Mouse (Mus musculus) hindbrain, embryonic 14.5 days (tissue): Measurements from ENCODE around the gene Mmrn2. TPM values are rescaled to one million over a fixed set of nuclear protein-coding genes. Genes with fewer than 3 reads are reported as not detected.

ENCODE experiments used
- ATAC-seq: fragments of 200-750 bp; cut with Nextera tagmentation; 2 replicates; pipeline ENCODE4 v1.8.0; 2017; ENCODE audit warnings: moderate number of reproducible peaks, mild to moderate bottlenecking, moderate TSS enrichment, moderate library complexity; ENCODE audit not compliant: low FRiP score
- DNase-seq: peaks from one replicate; pipeline ENCODE4 v3.0.0-alpha.2; 2015; ENCODE audit warnings: low spot score
- H3K27ac ChIP-seq: fragments of 300-500 bp; sonication (generic); 2 replicates; pipeline ENCODE4 v1.5.1; 2014; ENCODE audit warnings: mild to moderate bottlenecking, moderate library complexity
- H3K27me3 ChIP-seq: fragments of 300-500 bp; sonication (generic); 2 replicates; pipeline ENCODE4 v1.6.1; 2014; ENCODE audit warnings: mild to moderate bottlenecking, low read length, mixed read lengths; ENCODE audit not compliant: control insufficient read depth, insufficient read depth
- H3K36me3 ChIP-seq: fragments of 300-500 bp; sonication (generic); replicated peaks from 2 replicates; pipeline ENCODE4 v1.6.1; 2014; ENCODE audit not compliant: control insufficient read depth, insufficient read depth
- H3K4me1 ChIP-seq: fragments of 300-500 bp; sonication (generic); replicated peaks from 2 replicates; pipeline ENCODE4 v1.6.1; 2014; ENCODE audit warnings: antibody characterized with exemption, low read length, mixed read lengths; ENCODE audit not compliant: control insufficient read depth, insufficient read depth
- H3K4me2 ChIP-seq: fragments of 300-500 bp; sonication (generic); replicated peaks from 2 replicates; pipeline ENCODE4 v1.6.1; 2014; ENCODE audit warnings: mild to moderate bottlenecking, moderate library complexity
- H3K4me3 ChIP-seq: fragments of 300-500 bp; sonication (generic); replicated peaks from 2 replicates; pipeline ENCODE4 v1.5.1; 2014; ENCODE audit warnings: mild to moderate bottlenecking, low read length
- H3K9ac ChIP-seq: fragments of 300-500 bp; sonication (generic); 2 replicates; pipeline ENCODE4 v1.6.1; 2014
- H3K9me3 ChIP-seq: fragments of 300-500 bp; sonication (generic); 2 replicates; pipeline ENCODE4 v1.6.1; 2016; ENCODE audit warnings: low read length; ENCODE audit not compliant: control insufficient read depth
- WGBS: fragments of 180-500 bp; shearing (Covaris S2); extraction: QIAGEN DNeasy Blood & Tissue Kit; methylation state at CpG from one replicate; pipeline ENCODE4 v1.1.7; 2014; 5-methylcytosine and 5-hydroxymethylcytosine counted together
- polyA plus RNA-seq: library from polyadenylated mRNA; unstranded; fragments of >200 nt; fragmentation: Nextera tagmentation; extraction: Ambion mirVana; gene quantifications from 2 replicates; pipeline ENCODE4 v1.2.1, GENCODE M21; 2014

Mmrn2 gene
- polyA plus RNA-seq, 1 experiment from 2014 or later = 5.3 TPM

DNA sequence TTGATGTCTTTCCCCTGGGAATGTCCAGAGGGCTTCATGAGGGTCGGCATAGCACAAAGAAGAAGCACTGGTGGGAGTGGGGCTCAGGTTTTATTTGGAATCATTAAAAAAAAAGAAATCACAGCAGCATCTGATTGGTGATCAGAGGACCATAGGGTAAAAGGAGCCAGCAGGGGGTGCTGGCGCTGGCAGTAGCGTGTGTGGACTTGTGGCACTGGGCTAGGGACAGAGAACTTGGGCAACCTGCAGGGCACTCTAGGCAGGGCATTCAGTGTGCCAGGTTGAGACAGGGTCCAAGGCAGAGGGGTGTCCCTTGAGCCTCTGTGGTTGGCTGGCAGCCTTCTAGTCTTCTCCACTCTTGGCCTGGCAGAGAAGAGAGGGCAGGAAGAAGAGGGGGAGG lies 5.1 kb upstream of the Mmrn2 start:
- 63% methylated on average over 3 of the region's 3 CpGs for WGBS
- Histone ChIP-seq H3K9ac (no peak overlapping the region), H3K27ac (no peak overlapping the region), H3K9me3 (no peaks in the 10 kb centered on the region), H3K4me3 (no peak overlapping the region), H3K36me3 (no peaks in the 10 kb centered on the region), H3K4me2 (no peak overlapping the region), H3K4me1 (peaks cover 5% of the 10 kb centered on the region; the same call in 1 of the 2 replicates), H3K27me3 (no peaks in the 10 kb centered on the region)
- DNase-seq (peak; percentile 20), ATAC-seq (no peak)

DNA sequence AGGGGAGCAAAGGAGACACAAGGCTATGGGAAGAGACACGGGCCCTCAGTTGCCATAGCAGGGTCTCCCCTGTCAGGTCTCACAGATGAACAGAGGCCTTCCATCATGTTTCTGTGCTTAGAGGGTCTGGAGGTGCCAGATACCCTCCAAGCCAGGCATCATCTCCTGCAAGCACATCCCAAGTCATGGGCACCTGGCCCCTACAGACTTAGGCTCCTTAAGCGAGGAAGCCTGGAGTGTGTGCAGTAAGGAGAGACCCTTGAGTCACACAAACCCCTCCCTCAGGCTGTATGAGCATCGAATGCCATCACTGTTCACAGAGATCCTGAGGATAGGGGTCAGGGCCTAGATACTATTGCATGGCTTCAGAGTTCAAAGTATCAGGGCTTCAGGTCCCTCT lies 4.3 kb upstream of the Mmrn2 start:
- Histone ChIP-seq H3K9ac (no peak overlapping the region), H3K4me3 (no peak overlapping the region), H3K9me3 (no peaks in the 10 kb centered on the region), H3K27ac (no peak overlapping the region), H3K4me1 (peaks cover 5% of the 10 kb centered on the region; the same call in 1 of the 2 replicates), H3K36me3 (no peaks in the 10 kb centered on the region), H3K4me2 (no peak overlapping the region), H3K27me3 (no peaks in the 10 kb centered on the region)
- ATAC-seq = no peak
- WGBS = 88% methylated on average over 3 of the region's 3 CpGs
- DNase-seq = no peak

DNA sequence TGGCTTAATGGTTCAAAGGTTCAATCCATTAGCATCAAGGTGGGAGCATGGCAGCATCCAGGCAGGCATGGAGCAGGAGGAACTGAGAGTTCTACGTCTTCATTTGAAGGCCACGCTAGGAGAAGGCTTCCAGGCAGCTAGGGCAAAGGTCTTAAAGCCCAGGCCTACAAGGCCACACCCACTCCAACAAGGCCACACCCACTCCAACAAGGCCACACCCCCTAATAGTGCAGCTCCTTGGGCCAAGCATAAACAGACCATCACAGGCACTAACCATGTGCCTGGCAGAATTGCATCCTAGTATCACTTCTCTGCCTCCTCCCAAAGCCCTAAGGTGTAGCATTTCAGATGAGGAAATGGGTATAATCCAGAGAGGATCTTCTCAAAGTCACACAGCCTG lies 3.5 kb upstream of the Mmrn2 start:
- WGBS = 73% methylated on average over 2 of the region's 2 CpGs
- no peak overlapping the region for H3K27ac ChIP-seq
- peaks cover 5% of the 10 kb centered on the region; the same call in 1 of the 2 replicates for H3K4me1 ChIP-seq
- H3K36me3 ChIP-seq = no peaks in the 10 kb centered on the region
- ATAC-seq = no peak
- H3K9ac ChIP-seq = no peak overlapping the region
- no peak for DNase-seq
- H3K4me2 ChIP-seq = no peak overlapping the region
- H3K9me3 ChIP-seq = no peaks in the 10 kb centered on the region
- no peak overlapping the region for H3K4me3 ChIP-seq
- H3K27me3 ChIP-seq = no peaks in the 10 kb centered on the region

DNA sequence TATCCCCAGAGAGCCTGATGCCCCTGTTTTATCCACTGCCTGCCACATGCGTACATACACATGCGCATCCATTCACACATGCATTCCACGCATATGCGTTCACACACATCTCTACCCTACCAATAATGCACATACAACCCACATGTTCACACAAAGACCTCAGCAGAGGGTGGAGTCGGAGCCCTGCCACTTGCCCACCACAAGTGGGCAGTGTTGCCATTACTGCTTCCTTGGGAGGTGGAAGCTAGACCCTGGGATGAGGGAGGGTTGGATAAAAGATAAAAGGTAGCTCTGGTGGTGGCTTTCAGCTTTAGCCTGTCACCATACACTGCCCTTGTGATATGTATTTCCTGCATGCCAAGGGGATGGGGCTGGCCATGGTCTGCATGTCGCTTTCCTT lies 2.6 kb upstream of the Mmrn2 start:
- Histone ChIP-seq H3K4me3 (no peak overlapping the region), H3K4me2 (peak overlapping the region; percentile 32), H3K9ac (no peak overlapping the region), H3K36me3 (no peaks in the 10 kb centered on the region), H3K27me3 (no peaks in the 10 kb centered on the region), H3K27ac (no peak overlapping the region), H3K4me1 (peaks cover 5% of the 10 kb centered on the region; the same call in 1 of the 2 replicates), H3K9me3 (no peaks in the 10 kb centered on the region)
- peak; percentile 33 for DNase-seq
- 0 out of 2 replicates have a peak, but pooled peaks have one; percentile 17 for ATAC-seq
- WGBS = 87% methylated on average over 6 of the region's 6 CpGs

DNA sequence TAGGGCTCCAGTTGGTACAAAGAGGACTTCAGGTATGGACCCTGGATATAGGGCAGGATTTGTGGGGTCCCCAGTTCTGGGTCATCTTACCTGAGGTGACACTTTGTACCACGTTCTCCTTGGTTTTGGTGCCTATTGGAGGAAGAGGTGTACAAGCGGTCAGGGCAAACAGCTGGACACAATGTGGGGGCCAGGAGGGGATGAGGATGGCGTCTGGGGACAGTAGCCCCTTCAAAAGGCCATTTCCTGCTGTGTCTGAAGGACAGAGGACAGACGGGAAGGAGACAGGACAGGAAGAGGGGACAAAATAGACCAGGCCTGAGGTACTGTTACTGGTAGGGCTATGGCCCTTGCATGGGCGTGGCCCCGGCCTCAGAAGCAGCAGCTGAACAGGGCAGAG lies 1.7 kb upstream of the Mmrn2 start:
- no peaks in the 10 kb centered on the region for H3K36me3 ChIP-seq
- H3K4me3 ChIP-seq = 0 out of 2 replicates have a peak overlapping the region, but pooled peaks have one; percentile 6
- ATAC-seq = no peak
- no peaks in the 10 kb centered on the region for H3K9me3 ChIP-seq
- H3K27me3 ChIP-seq = no peaks in the 10 kb centered on the region
- WGBS = 88% methylated on average over 6 of the region's 6 CpGs
- DNase-seq = no peak
- H3K4me2 ChIP-seq = peak overlapping the region; percentile 32
- H3K27ac ChIP-seq = no peak overlapping the region; the same call in 1 of the 2 replicates
- H3K9ac ChIP-seq = peak overlapping the region; percentile 10; the same call in 1 of the 2 replicates
- H3K4me1 ChIP-seq = peaks cover 10% of the 10 kb centered on the region; the same call in 1 of the 2 replicates

DNA sequence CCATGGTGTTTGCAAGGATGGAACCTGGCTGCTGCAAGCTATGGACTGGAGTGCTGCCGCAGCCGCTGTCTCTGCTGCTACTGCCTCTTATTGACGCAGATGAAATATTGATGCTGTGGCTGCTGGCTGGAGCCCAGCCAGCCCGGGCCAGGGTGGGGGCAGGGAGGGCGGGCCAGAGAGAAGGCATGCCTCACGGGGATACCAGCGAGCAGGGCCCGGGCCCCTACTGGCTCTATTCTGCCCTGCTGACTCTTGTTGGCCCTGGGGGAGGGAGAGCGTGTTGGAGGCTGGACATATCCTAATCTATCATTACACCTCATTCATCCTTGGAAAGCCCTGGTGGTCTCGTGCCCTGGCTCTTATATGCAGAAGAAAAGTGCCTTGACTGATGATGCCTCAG lies 688 bp upstream of the Mmrn2 start, which contains the start of gene Sncg:
Gene Sncg, minus strand, starts transcription at position 213 of the 400 bp plus-strand sequence.
- no peak for ATAC-seq
- Histone ChIP-seq H3K4me1 (peaks cover 15% of the 10 kb centered on the region; the same call in 1 of the 2 replicates), H3K27ac (no peak within 1 kb of the TSS; the same call in 1 of the 2 replicates), H3K36me3 (no peaks in the 10 kb centered on the region), H3K27me3 (no peaks in the 10 kb centered on the region), H3K9ac (peak within 1 kb of the TSS; percentile 10; the same call in 1 of the 2 replicates), H3K4me2 (peak within 1 kb of the TSS; percentile 32), H3K4me3 (0 out of 2 replicates have a peak within 1 kb of the TSS, but pooled peaks have one; percentile 6), H3K9me3 (no peaks in the 10 kb centered on the region)
- 25% methylated on average over 10 of the region's 10 CpGs for WGBS
- peak; percentile 49 for DNase-seq

DNA sequence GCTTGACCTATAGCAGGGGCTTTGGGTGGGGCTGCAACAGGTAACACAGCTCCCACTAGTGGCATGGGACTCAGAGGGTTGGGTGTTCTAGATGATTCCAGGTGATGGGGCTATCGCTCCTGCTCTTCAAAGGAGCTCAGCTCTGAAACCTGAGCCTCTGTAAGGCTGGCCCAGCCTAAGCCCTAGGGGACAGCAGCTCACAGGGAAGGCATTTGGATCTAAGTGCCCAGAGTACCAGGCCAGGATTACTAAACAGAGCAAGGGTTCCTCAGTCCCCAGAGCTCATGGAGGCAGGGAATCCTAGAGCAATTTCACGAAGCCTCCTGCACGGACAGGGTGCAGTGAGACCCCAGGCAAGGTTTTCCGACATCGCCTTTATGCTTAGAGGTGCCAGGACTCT lies 676 bp downstream of the Mmrn2 start:
- Histone ChIP-seq H3K4me3 (no peak overlapping the region), H3K9ac (no peak overlapping the region), H3K4me2 (0 out of 2 replicates have a peak overlapping the region, but pooled peaks have one; percentile 11), H3K27me3 (no peaks in the 10 kb centered on the region), H3K9me3 (no peaks in the 10 kb centered on the region), H3K36me3 (no peaks in the 10 kb centered on the region), H3K27ac (no peak overlapping the region), H3K4me1 (peaks cover 15% of the 10 kb centered on the region; the same call in 1 of the 2 replicates)
- DNase-seq (peak; percentile 19), ATAC-seq (no peak)
- 92% methylated on average over 5 of the region's 5 CpGs for WGBS

DNA sequence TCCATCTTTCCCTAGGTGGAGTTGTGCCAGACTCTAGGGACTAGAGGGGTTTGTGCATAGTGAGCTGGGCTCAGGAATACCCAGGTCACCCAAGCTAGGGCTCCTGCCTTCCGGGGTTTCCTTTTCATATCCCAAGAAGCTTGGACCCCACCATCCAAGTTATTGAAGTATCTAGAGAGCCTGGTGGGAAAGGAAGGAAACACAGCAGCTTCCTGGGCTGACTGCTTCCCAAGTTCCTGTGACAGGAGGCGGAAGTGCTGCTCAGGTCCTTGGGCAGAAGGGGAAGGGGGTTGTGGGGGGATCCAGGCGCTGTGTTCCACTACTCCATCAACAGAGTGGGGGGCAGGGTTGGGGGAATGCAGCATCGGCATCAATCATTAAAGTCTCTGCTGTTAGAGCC lies 1.9 kb downstream of the Mmrn2 start:
- Histone ChIP-seq H3K4me3 (no peak overlapping the region), H3K36me3 (no peaks in the 10 kb centered on the region), H3K9me3 (no peaks in the 10 kb centered on the region), H3K27me3 (no peaks in the 10 kb centered on the region), H3K4me2 (no peak overlapping the region), H3K4me1 (peaks cover 15% of the 10 kb centered on the region; the same call in 1 of the 2 replicates), H3K9ac (no peak overlapping the region), H3K27ac (no peak overlapping the region)
- whole genome bisulfite sequencing = 89% methylated on average over 4 of the region's 4 CpGs
- DNase-seq (no peak), ATAC-seq (no peak)

DNA sequence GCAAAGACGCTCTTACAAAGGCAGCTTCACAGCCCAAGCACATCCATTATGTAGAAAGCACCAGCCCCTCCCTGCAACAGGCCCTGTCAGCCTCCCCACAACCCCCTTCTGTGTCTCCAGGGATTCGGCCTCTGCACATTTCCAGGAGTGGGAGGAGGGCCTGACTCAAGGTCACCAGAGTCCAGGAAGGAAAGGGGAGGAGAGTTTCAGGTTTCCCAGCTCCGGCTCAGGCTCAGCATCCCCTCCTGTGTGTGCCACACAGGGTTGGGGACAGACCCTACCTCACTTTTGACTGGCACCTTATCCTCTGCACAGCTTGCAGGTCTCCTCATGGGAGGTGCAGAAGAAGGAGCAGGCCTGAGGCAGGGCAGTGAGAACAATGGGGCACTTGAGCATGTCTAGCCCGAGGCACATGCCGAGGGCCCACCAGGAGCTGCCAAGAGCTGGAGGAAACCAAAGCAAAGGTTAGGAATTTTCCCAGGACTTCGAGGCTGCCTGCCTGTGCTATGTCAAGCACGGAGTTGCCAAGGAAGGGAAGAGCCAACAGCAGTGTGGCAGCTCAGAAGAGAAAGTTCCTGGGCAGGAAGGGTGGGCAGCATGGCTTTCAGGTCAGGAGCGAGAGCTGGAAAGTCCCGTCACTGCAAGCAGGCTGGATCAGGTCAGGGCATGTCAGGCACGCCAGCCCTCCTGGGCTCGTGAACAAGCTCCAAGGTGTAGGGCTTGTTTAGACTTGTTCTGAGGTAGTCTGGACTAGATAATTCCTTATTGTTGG lies 3.5 kb downstream of the Mmrn2 start:
- Histone ChIP-seq H3K36me3 (no peaks in the 10 kb centered on the region), H3K9me3 (no peaks in the 10 kb centered on the region), H3K4me2 (no peak overlapping the region), H3K9ac (no peak overlapping the region), H3K27ac (peak overlapping the region; percentile 56; the same call in 1 of the 2 replicates), H3K4me1 (peaks cover 15% of the 10 kb centered on the region; the same call in 1 of the 2 replicates), H3K27me3 (no peaks in the 10 kb centered on the region), H3K4me3 (no peak overlapping the region)
- ATAC-seq = peak; percentile 67
- DNase-seq = peak; percentile 28
- 27% methylated on average over 11 of the region's 11 CpGs for WGBS
